Mouse (Mus musculus) megakaryocyte, embryonic 14.5 days (primary cell): ENCODE measurements around the gene Dcun1d3.

ENCODE experiments used
- FLI1 ChIP-seq: IDR thresholded peaks from 2 replicates; pipeline ENCODE4 v1.6.1; 2012; ENCODE audit warnings: low read length, inconsistent platforms, mixed read lengths
- GATA1 ChIP-seq: IDR thresholded peaks from 3 replicates; pipeline ENCODE4 v1.6.1; 2012; ENCODE audit warnings: mixed read lengths, low read length, inconsistent platforms, borderline replicate concordance

DNA sequence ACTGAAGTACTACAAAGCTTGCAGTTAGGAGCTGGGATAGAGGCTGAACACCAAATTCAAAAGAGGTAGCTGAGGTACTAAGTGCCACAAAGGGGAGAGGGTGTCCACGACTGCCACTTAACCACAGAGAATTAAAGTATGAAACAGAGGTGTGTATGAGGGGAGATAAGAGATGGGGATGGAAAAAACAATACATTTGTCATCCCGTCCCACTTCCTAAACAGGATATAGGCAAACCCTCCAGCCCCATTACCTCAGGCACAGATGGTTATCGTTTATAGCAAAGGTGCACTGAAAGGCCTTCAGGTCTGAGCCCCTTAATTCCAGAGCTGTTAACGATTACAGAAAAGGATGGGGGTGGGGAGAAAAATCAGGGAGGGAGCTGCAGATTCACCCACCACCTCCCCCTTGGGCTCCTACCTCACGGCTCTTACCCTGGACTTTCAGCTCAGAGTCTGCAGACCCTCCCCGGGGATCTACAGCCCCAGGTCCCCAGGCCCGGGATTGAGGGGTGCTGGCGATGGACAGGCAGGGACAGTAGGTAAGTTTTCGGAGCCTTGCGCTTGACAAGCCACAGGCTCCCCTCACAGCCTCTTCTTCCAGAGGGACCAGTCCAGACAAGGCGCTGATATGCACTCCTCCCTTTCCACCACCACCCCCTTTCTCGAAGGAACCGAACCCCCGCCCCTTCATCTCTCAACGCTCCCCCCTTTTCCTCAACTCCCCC lies 1.1 kb downstream of the Dcun1d3 start:
- TF ChIP-seq FLI1 (no peak), GATA1 (no peak)
